In the genomic region with DNA sequence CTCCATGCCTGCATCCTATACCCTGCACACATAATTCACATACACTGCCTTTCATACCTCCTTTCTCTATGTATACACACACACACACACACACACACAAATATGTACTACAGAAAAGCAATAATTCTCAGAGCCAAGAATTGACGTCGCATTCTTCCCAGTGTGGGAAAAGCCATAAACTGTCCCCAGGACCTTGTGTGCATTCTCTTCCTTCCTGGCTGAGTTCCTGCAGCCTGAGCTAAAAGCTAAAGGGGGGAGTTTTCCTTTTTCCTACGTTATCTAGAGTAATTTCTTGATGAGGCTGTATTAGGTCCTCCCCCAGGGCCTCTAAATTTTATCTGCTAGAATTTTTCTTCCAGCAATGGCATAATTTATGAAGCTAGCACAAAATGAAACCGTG, we compare ENCODE assay signal across 13 mouse cellular contexts.
DNase-seq lines count a peak whose midpoint lies in the region; ATAC-seq and TF ChIP-seq lines count a peak whose summit lies in the region.
"Had no signal": no experiment of that assay in that cellular context is flagged by ENCODE, and none has a peak within 500 bp of the region (broad histone marks: within the 10 kb centered on the region; RNA-seq: fewer than 3 reads in every experiment).

No protein-coding gene starts in this region.

- H3K4me1 ChIP-seq in embryonic facial prominence, embryonic 14.5 days (ENCODE audit: control insufficient read depth, insufficient read depth, low read length) = peaks cover 14% of the 10 kb centered on the region; the same call in 1 of the 2 replicates
- H3K4me1 ChIP-seq in embryonic facial prominence, embryonic 10.5 days = peaks cover 15% of the 10 kb centered on the region
- no peaks in the 10 kb centered on the region for H3K4me1 ChIP-seq in kidney, adult 2 months (ENCODE audit: control insufficient read depth, insufficient read depth, low read length)
- peaks cover 14% of the 10 kb centered on the region; the same call in 1 of the 2 replicates for H3K4me1 ChIP-seq in intestine, embryonic 16.5 days (ENCODE audit: control insufficient read depth, insufficient read depth, low read length)
- H3K4me1 ChIP-seq in lung, embryonic 16.5 days (replicated peaks; ENCODE audit: control insufficient read depth, insufficient read depth, low read length) = peaks cover 24% of the 10 kb centered on the region

- WGBS in embryonic facial prominence, embryonic 14.5 days = 48% methylated on average over 4 of the region's 4 CpGs
- WGBS in embryonic facial prominence, embryonic 10.5 days = 76% methylated on average over 4 of the region's 4 CpGs
- WGBS in kidney, adult 2 months = 40% methylated on average over 4 of the region's 4 CpGs
- WGBS in intestine, embryonic 16.5 days = 28% methylated on average over 4 of the region's 4 CpGs
- WGBS in lung, embryonic 16.5 days = 23% methylated on average over 4 of the region's 4 CpGs

- peak; percentile 30 for DNase-seq in embryonic facial prominence, embryonic 14.5 days (ENCODE audit: low spot score)
- DNase-seq in embryonic facial prominence, embryonic 10.5 days (ENCODE audit: low spot score) = no peak
- DNase-seq in kidney, adult 2 months = peak; percentile 46
- no peak for DNase-seq in kidney, adult 8-10 months
- DNase-seq in ovary, postnatal 14 days (ENCODE audit: low spot score) = no peak
- no peak for DNase-seq in right cerebral cortex, postnatal 4 days
- DNase-seq: cerebellum, adult 11-12 months had no signal

- no peak for ATAC-seq in embryonic facial prominence, embryonic 14.5 days (ENCODE audit: low read depth)
- 0 out of 2 replicates have a peak, but pooled peaks have one; percentile 26 for ATAC-seq in intestine, embryonic 16.5 days
- peak; percentile 41 for ATAC-seq in lung, embryonic 16.5 days (ENCODE audit: low read depth)

- H3K27me3 ChIP-seq in embryonic facial prominence, embryonic 14.5 days (replicated peaks; ENCODE audit: control insufficient read depth, insufficient read depth, low read length) = no peaks in the 10 kb centered on the region
- no peaks in the 10 kb centered on the region for H3K27me3 ChIP-seq in embryonic facial prominence, embryonic 10.5 days (replicated peaks; ENCODE audit: low read depth, poor library complexity, severe bottlenecking)
- no peaks in the 10 kb centered on the region for H3K27me3 ChIP-seq in kidney, adult 2 months (replicated peaks; ENCODE audit: control insufficient read depth, insufficient read depth, low read length)
- no peaks in the 10 kb centered on the region for H3K27me3 ChIP-seq in intestine, embryonic 16.5 days (replicated peaks; ENCODE audit: control insufficient read depth, insufficient read depth, low read length)
- no peaks in the 10 kb centered on the region for H3K27me3 ChIP-seq in lung, embryonic 16.5 days (ENCODE audit: control insufficient read depth, insufficient read depth, low read depth, low read length)
- H3K27me3 ChIP-seq: embryonic facial prominence, embryonic 13.5 days; limb, embryonic 12.5 days had no signal

- H3K27ac ChIP-seq in embryonic facial prominence, embryonic 14.5 days (replicated peaks; ENCODE audit: low read depth, low read length) = no peak overlapping the region
- no peak overlapping the region for H3K27ac ChIP-seq in embryonic facial prominence, embryonic 10.5 days (replicated peaks)
- H3K27ac ChIP-seq in kidney, adult 2 months (ENCODE audit: insufficient read depth, low read depth, low read length) = no peak overlapping the region
- H3K27ac ChIP-seq in intestine, embryonic 16.5 days (ENCODE audit: low read length) = no peak overlapping the region
- peak overlapping the region; percentile 24; the same call in 1 of the 2 replicates for H3K27ac ChIP-seq in lung, embryonic 16.5 days (ENCODE audit: low read length)
- H3K27ac ChIP-seq: embryonic facial prominence, embryonic 13.5 days; limb, embryonic 12.5 days had no signal

- H3K9ac ChIP-seq in embryonic facial prominence, embryonic 14.5 days (ENCODE audit: low read depth, low read length) = no peak overlapping the region
- H3K9ac ChIP-seq in intestine, embryonic 16.5 days (ENCODE audit: low read depth, low read length) = no peak overlapping the region
- H3K9ac ChIP-seq in lung, embryonic 16.5 days (ENCODE audit: low read length) = no peak overlapping the region
- H3K9ac ChIP-seq: embryonic facial prominence, embryonic 13.5 days; limb, embryonic 12.5 days had no signal

- H3K4me2 ChIP-seq in embryonic facial prominence, embryonic 14.5 days (ENCODE audit: low read depth, low read length) = no peak overlapping the region
- H3K4me2 ChIP-seq in intestine, embryonic 16.5 days (ENCODE audit: low read depth, low read length) = no peak overlapping the region
- H3K4me2 ChIP-seq in lung, embryonic 16.5 days (ENCODE audit: low read depth, low read length) = no peak overlapping the region
- H3K4me2 ChIP-seq: embryonic facial prominence, embryonic 13.5 days; limb, embryonic 12.5 days; midbrain, embryonic 11.5 days had no signal

- no peak for TF ChIP-seq POLR2A in kidney, adult 2 months (IDR thresholded peaks at IDR 0.05; ENCODE audit: low read depth, low read length)

- TF ChIP-seq CTCF in kidney, adult 2 months (conservative IDR thresholded peaks at IDR 0.05; ENCODE audit: insufficient read depth, insufficient read length, low read depth, low read length) = no peak

- H3K36me3 ChIP-seq in embryonic facial prominence, embryonic 14.5 days (ENCODE audit: control insufficient read depth, insufficient read depth, low read length) = no peaks in the 10 kb centered on the region
- H3K36me3 ChIP-seq in embryonic facial prominence, embryonic 10.5 days (replicated peaks) = no peaks in the 10 kb centered on the region
- H3K36me3 ChIP-seq in kidney, adult 2 months (ENCODE audit: control insufficient read depth, insufficient read depth, low read length) = no peaks in the 10 kb centered on the region
- H3K36me3 ChIP-seq in intestine, embryonic 16.5 days (ENCODE audit: control insufficient read depth, insufficient read depth, low read length) = no peaks in the 10 kb centered on the region
- no peaks in the 10 kb centered on the region for H3K36me3 ChIP-seq in lung, embryonic 16.5 days (ENCODE audit: control insufficient read depth, insufficient read depth, low read length)
- H3K36me3 ChIP-seq: embryonic facial prominence, embryonic 13.5 days; limb, embryonic 12.5 days had no signal

- H3K9me3 ChIP-seq in embryonic facial prominence, embryonic 14.5 days (ENCODE audit: control insufficient read depth, low read length) = no peaks in the 10 kb centered on the region
- H3K9me3 ChIP-seq in embryonic facial prominence, embryonic 10.5 days = no peaks in the 10 kb centered on the region
- H3K9me3 ChIP-seq in intestine, embryonic 16.5 days (ENCODE audit: control insufficient read depth, low read length) = no peaks in the 10 kb centered on the region
- no peaks in the 10 kb centered on the region for H3K9me3 ChIP-seq in lung, embryonic 16.5 days (ENCODE audit: control insufficient read depth, low read length)
- H3K9me3 ChIP-seq: embryonic facial prominence, embryonic 13.5 days; limb, embryonic 12.5 days had no signal

- H3K4me3 ChIP-seq in embryonic facial prominence, embryonic 14.5 days (ENCODE audit: low read depth, low read length) = no peak overlapping the region
- no peak overlapping the region for H3K4me3 ChIP-seq in embryonic facial prominence, embryonic 10.5 days
- no peak overlapping the region for H3K4me3 ChIP-seq in kidney, adult 2 months (ENCODE audit: insufficient read depth, low read depth, low read length)
- H3K4me3 ChIP-seq in intestine, embryonic 16.5 days (ENCODE audit: low read length) = no peak overlapping the region
- no peak overlapping the region for H3K4me3 ChIP-seq in lung, embryonic 16.5 days (ENCODE audit: low read length)
- H3K4me3 ChIP-seq: embryonic facial prominence, embryonic 13.5 days; limb, embryonic 12.5 days; myocyte had no signal

Comparison
In these comparisons a context has a peak if more than half of its experiments do, and no peak if none do; other contexts are left out.
1. DNase-seq: peak in embryonic facial prominence, embryonic 14.5 days (single experiment) and kidney, adult 2 months (single experiment); none in embryonic facial prominence, embryonic 10.5 days (single experiment), kidney, adult 8-10 months (0 of 2), ovary, postnatal 14 days (single experiment) and right cerebral cortex, postnatal 4 days (single experiment).